Mouse (Mus musculus): ENCODE measurements around the gene Clba1.

DNA sequence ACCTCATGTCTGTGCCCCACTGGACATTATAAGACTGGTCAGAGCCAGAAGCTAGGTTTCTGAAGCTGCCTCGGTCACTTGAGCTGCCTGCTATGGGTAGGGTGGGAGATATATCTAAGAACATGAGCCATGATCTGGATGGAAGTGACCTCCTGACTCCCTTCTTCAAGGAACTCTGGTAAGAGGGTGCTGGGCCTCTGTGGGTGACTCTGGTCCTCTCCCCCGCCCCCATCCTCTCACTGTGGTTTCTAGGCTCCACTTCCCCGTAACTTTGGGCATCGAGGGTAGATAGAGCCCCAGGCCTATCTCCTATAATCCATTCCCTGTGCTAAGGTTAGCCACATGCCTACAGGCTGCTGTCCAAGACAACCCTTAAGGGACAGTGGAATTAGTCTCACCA, 47.3 kb upstream of the Clba1 start:
- no peak for TF ChIP-seq POLR2A (IDR thresholded peaks at IDR 0.05; ENCODE audit: insufficient read length, low read depth)
- TF ChIP-seq MAX (IDR thresholded peaks at IDR 0.05; ENCODE audit: low read depth) = no peak
- TF ChIP-seq USF1 (IDR thresholded peaks at IDR 0.05; ENCODE audit: low read depth) = no peak
- TF ChIP-seq TCF3 (IDR thresholded peaks at IDR 0.05; ENCODE audit: insufficient read length, low read depth) = no peak
- TF ChIP-seq MYOD1 (IDR thresholded peaks at IDR 0.05; ENCODE audit: control insufficient read depth in 1 of 3, insufficient read length in 2 of 3, low read depth in 2 of 3) = no peak
- TF ChIP-seq POLR2AphosphoS2 (IDR thresholded peaks at IDR 0.05; ENCODE audit: insufficient read length, low read depth) = no peak
- TF ChIP-seq MYOG (IDR thresholded peaks at IDR 0.05; ENCODE audit: control insufficient read depth in 1 of 3, insufficient read depth in 1 of 3, insufficient read length in 2 of 3, low read depth in 2 of 3) = no peak
- no peak for TF ChIP-seq SRF (IDR thresholded peaks at IDR 0.05; ENCODE audit: control insufficient read depth, insufficient read length, low read depth)

Measured in myocyte (in vitro differentiated cells).